Mouse (Mus musculus) lung, postnatal 0 days (tissue): ENCODE data around the gene Gkn1. TPM values are rescaled to one million over a fixed set of nuclear protein-coding genes. Genes with fewer than 3 reads are reported as not detected.

Experiments used
- ATAC-seq: fragments of 200-750 bp; cut with Nextera tagmentation; 2 replicates; pipeline ENCODE4 v1.8.0; 2017; ENCODE audit warnings: moderate library complexity
- DNase-seq: peaks from one replicate; pipeline ENCODE4 v3.0.0-alpha.2; 2016; ENCODE audit warnings: low spot score
- H3K27ac ChIP-seq: fragments of 300-500 bp; sonication (generic); 2 replicates; pipeline ENCODE4 v1.5.1; 2014; ENCODE audit warnings: antibody characterized with exemption, mild to moderate bottlenecking, low read length, mixed read lengths
- H3K27me3 ChIP-seq: fragments of 300-500 bp; sonication (generic); replicated peaks from 2 replicates; pipeline ENCODE4 v1.6.1; 2014; ENCODE audit warnings: low read length, mixed read lengths; ENCODE audit not compliant: insufficient read depth
- H3K36me3 ChIP-seq: fragments of 300-500 bp; sonication (generic); 2 replicates; pipeline ENCODE4 v1.6.1; 2014; ENCODE audit warnings: low read length, mixed read lengths; ENCODE audit not compliant: insufficient read depth
- H3K4me1 ChIP-seq: fragments of 300-500 bp; sonication (generic); 2 replicates; pipeline ENCODE4 v1.6.1; 2014; ENCODE audit warnings: antibody characterized with exemption, low read depth, low read length, mixed read lengths; ENCODE audit not compliant: insufficient read depth
- H3K4me2 ChIP-seq: fragments of 300-500 bp; sonication (generic); replicated peaks from 2 replicates; pipeline ENCODE4 v1.6.1; 2014; ENCODE audit warnings: low read depth, mild to moderate bottlenecking, low read length, moderate library complexity, mixed read lengths
- H3K4me3 ChIP-seq: fragments of 300-500 bp; sonication (generic); 2 replicates; pipeline ENCODE4 v1.5.1; 2014; ENCODE audit warnings: low read depth, low read length
- H3K9ac ChIP-seq: fragments of 300-500 bp; sonication (generic); replicated peaks from 2 replicates; pipeline ENCODE4 v1.6.1; 2014; ENCODE audit warnings: low read depth, mild to moderate bottlenecking
- H3K9me3 ChIP-seq: fragments of 300-500 bp; sonication (generic); 2 replicates; pipeline ENCODE4 v1.6.1; 2016; ENCODE audit warnings: low read length, mixed read lengths
- CTCF ChIP-seq: IDR thresholded peaks from 2 replicates; pipeline ENCODE4 v1.5.1; 2016; ENCODE audit warnings: antibody characterized with exemption, mild to moderate bottlenecking
- EP300 ChIP-seq: IDR thresholded peaks from 2 replicates; pipeline ENCODE4 v1.6.1; 2016; ENCODE audit warnings: antibody characterized with exemption, mild to moderate bottlenecking, control low read depth
- WGBS: fragments of 180-500 bp; shearing (Covaris S2); extraction: QIAGEN DNeasy Blood & Tissue Kit; methylation state at CpG from one replicate; pipeline ENCODE4 v1.1.7; 2014; 5-methylcytosine and 5-hydroxymethylcytosine counted together
- polyA plus RNA-seq: library from polyadenylated mRNA; unstranded; fragments of >200 nt; fragmentation: Nextera tagmentation; extraction: Ambion mirVana; gene quantifications from 2 replicates; pipeline ENCODE4 v1.2.1, GENCODE M21; 2015

Gkn1 gene
- polyA plus RNA-seq, 1 experiment from 2014 or later, result 0.31 TPM

GRCm38 (mm10) chr6:87328265-87329173 lies 22.2 kb downstream of the Gkn1 start:
- Histone ChIP-seq H3K9ac (no peak overlapping the region), H3K9me3 (no peaks in the 10 kb centered on the region), H3K27me3 (no peaks in the 10 kb centered on the region), H3K4me2 (no peak overlapping the region), H3K36me3 (no peaks in the 10 kb centered on the region), H3K4me3 (no peak overlapping the region), H3K4me1 (peaks cover 16% of the 10 kb centered on the region; the same call in 1 of the 2 replicates), H3K27ac (no peak overlapping the region)
- ATAC-seq (peak; percentile 88), DNase-seq (peak; percentile 68)
- WGBS, result 56% methylated on average over 22 of the region's 22 CpGs
- peak; percentile 22; the same call in 1 of the 2 replicates for TF ChIP-seq CTCF
- peak; percentile 49 for TF ChIP-seq EP300

DNA sequence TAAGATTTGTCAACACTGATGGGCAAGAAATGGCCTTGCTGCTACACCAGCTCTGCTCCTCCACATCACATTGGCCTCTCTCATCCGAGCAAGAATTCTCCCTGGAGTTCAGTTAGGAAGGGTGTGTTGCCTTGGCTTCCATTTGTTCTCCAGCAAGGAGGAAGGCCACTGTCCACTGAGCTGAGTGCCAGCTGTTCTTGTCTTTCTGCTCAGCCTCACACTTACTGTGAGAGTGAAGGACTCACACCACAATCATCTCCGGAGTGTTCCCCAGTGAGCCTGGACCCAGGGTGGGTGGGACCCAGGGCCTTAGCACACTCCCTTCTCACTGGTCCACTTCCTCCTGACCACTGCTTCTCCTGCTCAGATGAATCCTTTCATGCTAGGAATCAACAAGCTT lies 23.8 kb downstream of the Gkn1 start:
- no peaks in the 10 kb centered on the region for H3K27me3 ChIP-seq
- peaks cover 16% of the 10 kb centered on the region; the same call in 1 of the 2 replicates for H3K4me1 ChIP-seq
- H3K36me3 ChIP-seq, result no peaks in the 10 kb centered on the region
- H3K4me3 ChIP-seq, result no peak overlapping the region
- H3K9me3 ChIP-seq, result no peaks in the 10 kb centered on the region
- no peak for ATAC-seq
- DNase-seq, result no peak
- no peak overlapping the region for H3K4me2 ChIP-seq
- H3K27ac ChIP-seq, result no peak overlapping the region
- no peak overlapping the region for H3K9ac ChIP-seq
- WGBS, result 96% methylated on average over 2 of the region's 2 CpGs
- TF ChIP-seq CTCF, result no peak
- no peak for TF ChIP-seq EP300

DNA sequence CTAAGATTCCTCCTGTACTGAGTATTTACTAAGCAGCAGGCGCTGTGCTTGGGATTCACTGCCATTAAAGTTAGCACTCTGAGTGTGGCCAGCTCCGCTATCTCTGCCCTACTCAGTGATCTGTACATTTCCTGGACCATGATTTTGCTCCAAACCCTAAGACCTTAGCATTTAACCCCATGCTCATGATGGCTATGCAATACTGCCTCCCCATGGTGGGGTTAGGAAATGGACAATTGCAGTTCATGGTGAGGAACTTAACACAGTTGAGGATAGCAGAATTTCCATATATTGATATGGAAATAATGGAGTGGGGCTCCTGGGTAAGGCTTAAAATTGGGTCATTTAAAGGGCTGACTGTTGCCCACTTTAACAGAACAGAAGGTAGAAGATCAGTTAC lies 27.4 kb downstream of the Gkn1 start:
- no peaks in the 10 kb centered on the region for H3K36me3 ChIP-seq
- no peak overlapping the region for H3K4me2 ChIP-seq
- DNase-seq (peak; percentile 53), ATAC-seq (no peak; the same call in 1 of the 2 replicates)
- no peak overlapping the region for H3K9ac ChIP-seq
- WGBS, result 90% methylated on average over 2 of the region's 2 CpGs
- TF ChIP-seq EP300 (0 out of 2 replicates have a peak, but pooled peaks have one; percentile 20), CTCF (peak; percentile 84)
- H3K4me3 ChIP-seq, result no peak overlapping the region
- no peaks in the 10 kb centered on the region for H3K9me3 ChIP-seq
- H3K4me1 ChIP-seq, result peaks cover 3% of the 10 kb centered on the region; the same call in 1 of the 2 replicates
- no peaks in the 10 kb centered on the region for H3K27me3 ChIP-seq
- H3K27ac ChIP-seq, result no peak overlapping the region

- ATAC-seq (no peak), DNase-seq (no peak)
- Histone ChIP-seq H3K9me3 (no peaks in the 10 kb centered on the region), H3K4me2 (no peak overlapping the region), H3K4me1 (no peaks in the 10 kb centered on the region), H3K9ac (no peak overlapping the region), H3K4me3 (no peak overlapping the region), H3K27me3 (no peaks in the 10 kb centered on the region), H3K27ac (no peak overlapping the region), H3K36me3 (no peaks in the 10 kb centered on the region)
- WGBS, result 94% methylated on average over 7 of the region's 7 CpGs
- TF ChIP-seq EP300 (no peak), CTCF (no peak)
Observed at GRCm38 (mm10) chr6:87318651-87319050, 32.1 kb downstream of the Gkn1 start.

GRCm38 (mm10) chr6:87316966-87317365 lies 33.8 kb downstream of the Gkn1 start:
- peak; percentile 86 for ATAC-seq
- H3K27ac ChIP-seq, result peak overlapping the region; percentile 43; the same call in 1 of the 2 replicates

DNA sequence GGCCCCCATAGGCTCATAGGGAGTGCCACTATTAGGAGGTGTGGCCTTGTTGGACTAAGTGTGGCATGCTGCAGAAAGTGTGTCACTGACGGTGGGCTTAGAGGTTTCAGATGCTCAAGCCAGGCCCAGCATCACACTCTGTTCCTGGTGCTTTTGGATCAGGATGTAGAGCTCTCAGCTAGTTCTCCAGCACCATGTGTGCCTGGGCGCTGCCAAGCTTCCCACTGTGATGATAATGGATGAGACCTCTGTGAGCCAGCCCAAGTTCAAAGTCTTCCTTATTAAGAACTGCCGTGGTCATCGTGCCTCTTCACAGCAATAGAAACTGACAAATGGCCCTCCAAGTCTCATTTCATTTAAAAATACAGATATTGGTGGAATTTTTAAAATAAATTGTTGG lies 38.0 kb downstream of the Gkn1 start:
- H3K4me1 ChIP-seq, result no peaks in the 10 kb centered on the region
- ATAC-seq (no peak), DNase-seq (no peak)
- H3K27ac ChIP-seq, result no peak overlapping the region
- H3K4me3 ChIP-seq, result no peak overlapping the region
- WGBS, result 76% methylated on average over 4 of the region's 4 CpGs
- TF ChIP-seq CTCF (no peak), EP300 (no peak)
- no peak overlapping the region for H3K4me2 ChIP-seq
- H3K9ac ChIP-seq, result no peak overlapping the region
- H3K36me3 ChIP-seq, result 0 out of 2 replicates have a peak, but pooled peaks cover 4% of the 10 kb centered on the region
- no peaks in the 10 kb centered on the region for H3K27me3 ChIP-seq
- H3K9me3 ChIP-seq, result no peaks in the 10 kb centered on the region

More at GRCm38 (mm10) chr6:87316966-87317365, 33.8 kb downstream of the Gkn1 start:
- Histone ChIP-seq H3K27me3 (no peaks in the 10 kb centered on the region), H3K36me3 (no peaks in the 10 kb centered on the region), H3K9me3 (no peaks in the 10 kb centered on the region), H3K4me1 (no peaks in the 10 kb centered on the region), H3K9ac (no peak overlapping the region), H3K4me2 (no peak overlapping the region), H3K4me3 (no peak overlapping the region)
- WGBS, result 54% methylated on average over 8 of the region's 8 CpGs
- DNase-seq, result peak; percentile 92
- no peak for TF ChIP-seq CTCF
- no peak for TF ChIP-seq EP300
